Mouse (Mus musculus): ENCODE results near the gene Itga3. TPM values are rescaled to one million over a fixed set of nuclear protein-coding genes. Genes with fewer than 3 reads are reported as not detected.

Itga3 gene
- polyA plus RNA-seq, 1 experiment from 2014 or later = 29.0 TPM

DNA sequence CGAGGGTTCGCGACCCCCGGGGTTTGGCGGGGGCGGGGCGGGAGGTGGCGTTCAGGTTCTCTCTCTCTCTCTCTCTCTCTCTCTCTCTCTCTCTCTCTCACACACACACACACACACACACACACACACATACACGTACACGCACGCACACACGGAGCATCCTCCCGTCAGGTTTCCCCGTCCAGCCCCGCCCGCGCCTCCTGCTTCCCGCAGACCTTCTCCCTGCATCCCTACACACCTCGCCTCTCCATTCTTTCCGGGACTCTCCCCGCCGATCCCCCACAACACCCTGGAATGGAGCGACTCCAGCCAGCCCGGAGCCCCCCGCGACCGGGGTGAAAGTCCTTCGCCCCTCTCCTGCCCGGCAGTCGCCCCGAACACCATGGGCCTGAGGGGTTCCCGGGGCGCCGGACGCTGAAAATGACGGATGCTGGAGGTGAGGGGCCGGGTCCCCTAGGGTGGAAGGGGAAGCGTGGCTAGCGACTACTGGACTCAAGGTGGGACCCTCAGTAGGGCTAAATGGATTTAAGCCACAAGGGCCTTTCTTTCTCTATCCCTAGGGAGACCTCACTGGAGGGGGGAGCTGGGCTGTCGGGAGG lies 66.4 kb downstream of the Itga3 start:
- H3K27ac ChIP-seq (ENCODE audit: low read depth) = peak overlapping the region; percentile 95
- peak; percentile 21; the same call in 1 of the 2 replicates for ATAC-seq (replicated peaks; ENCODE audit: low FRiP score, low TSS enrichment, low read depth)
- H3K4me1 ChIP-seq (replicated peaks; ENCODE audit: control insufficient read depth, insufficient read depth, low read length) = peaks cover 43% of the 10 kb centered on the region
- peak overlapping the region; percentile 80 for H3K4me2 ChIP-seq (ENCODE audit: low read length)
- H3K36me3 ChIP-seq (ENCODE audit: control insufficient read depth, insufficient read depth, low read length) = peaks cover 15% of the 10 kb centered on the region
- H3K4me3 ChIP-seq (ENCODE audit: low read depth, low read length) = peak overlapping the region; percentile 77
- peak; percentile 66 for DNase-seq (ENCODE audit: low spot score)
- peak overlapping the region; percentile 87 for H3K9ac ChIP-seq (ENCODE audit: low read length)
- no peaks in the 10 kb centered on the region for H3K9me3 ChIP-seq (ENCODE audit: control insufficient read depth, low read length)
- H3K27me3 ChIP-seq (replicated peaks; ENCODE audit: control insufficient read depth, insufficient read depth, low read length) = no peaks in the 10 kb centered on the region
- WGBS = under 1% methylated on average over 39 of the region's 40 CpGs

DNA sequence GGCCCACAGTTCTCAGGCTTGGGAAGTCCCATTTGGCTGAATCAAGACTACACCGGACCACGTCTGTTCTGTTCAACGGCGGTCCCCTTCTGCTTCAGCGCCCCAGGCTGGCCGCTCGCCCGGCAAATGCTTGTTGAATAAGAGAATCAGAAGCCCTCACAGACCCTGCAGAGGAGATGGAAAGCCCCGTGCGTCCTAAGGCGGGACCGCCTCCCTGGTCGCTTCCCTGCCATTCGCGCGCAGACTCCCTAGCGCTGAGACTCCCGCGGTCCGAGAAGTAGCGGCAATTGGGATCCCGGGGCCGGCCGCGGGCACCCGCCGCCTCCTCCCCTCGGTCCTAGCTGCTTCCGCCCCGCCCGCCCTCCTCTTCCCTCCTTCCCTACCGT lies 67.0 kb downstream of the Itga3 start, which contains the start of gene Samd14:
Samd14 (plus strand) TSS at position 251 of the 386 bp plus-strand sequence.
- Histone ChIP-seq H3K36me3 (ENCODE audit: control insufficient read depth, insufficient read depth, low read length) (peaks cover 16% of the 10 kb centered on the region), H3K4me2 (ENCODE audit: low read length) (peak within 1 kb of the TSS; percentile 80), H3K4me1 (replicated peaks; ENCODE audit: control insufficient read depth, insufficient read depth, low read length) (peaks cover 43% of the 10 kb centered on the region), H3K9ac (ENCODE audit: low read length) (peak within 1 kb of the TSS; percentile 87), H3K9me3 (ENCODE audit: control insufficient read depth, low read length) (no peaks in the 10 kb centered on the region), H3K4me3 (ENCODE audit: low read depth, low read length) (peak within 1 kb of the TSS; percentile 77), H3K27me3 (replicated peaks; ENCODE audit: control insufficient read depth, insufficient read depth, low read length) (no peaks in the 10 kb centered on the region), H3K27ac (ENCODE audit: low read depth) (peak within 1 kb of the TSS; percentile 95)
- peak; percentile 87 for DNase-seq (ENCODE audit: low spot score)
- peak; percentile 49 for ATAC-seq (replicated peaks; ENCODE audit: low FRiP score, low TSS enrichment, low read depth)
- WGBS = under 1% methylated on average over 32 of the region's 32 CpGs

DNA sequence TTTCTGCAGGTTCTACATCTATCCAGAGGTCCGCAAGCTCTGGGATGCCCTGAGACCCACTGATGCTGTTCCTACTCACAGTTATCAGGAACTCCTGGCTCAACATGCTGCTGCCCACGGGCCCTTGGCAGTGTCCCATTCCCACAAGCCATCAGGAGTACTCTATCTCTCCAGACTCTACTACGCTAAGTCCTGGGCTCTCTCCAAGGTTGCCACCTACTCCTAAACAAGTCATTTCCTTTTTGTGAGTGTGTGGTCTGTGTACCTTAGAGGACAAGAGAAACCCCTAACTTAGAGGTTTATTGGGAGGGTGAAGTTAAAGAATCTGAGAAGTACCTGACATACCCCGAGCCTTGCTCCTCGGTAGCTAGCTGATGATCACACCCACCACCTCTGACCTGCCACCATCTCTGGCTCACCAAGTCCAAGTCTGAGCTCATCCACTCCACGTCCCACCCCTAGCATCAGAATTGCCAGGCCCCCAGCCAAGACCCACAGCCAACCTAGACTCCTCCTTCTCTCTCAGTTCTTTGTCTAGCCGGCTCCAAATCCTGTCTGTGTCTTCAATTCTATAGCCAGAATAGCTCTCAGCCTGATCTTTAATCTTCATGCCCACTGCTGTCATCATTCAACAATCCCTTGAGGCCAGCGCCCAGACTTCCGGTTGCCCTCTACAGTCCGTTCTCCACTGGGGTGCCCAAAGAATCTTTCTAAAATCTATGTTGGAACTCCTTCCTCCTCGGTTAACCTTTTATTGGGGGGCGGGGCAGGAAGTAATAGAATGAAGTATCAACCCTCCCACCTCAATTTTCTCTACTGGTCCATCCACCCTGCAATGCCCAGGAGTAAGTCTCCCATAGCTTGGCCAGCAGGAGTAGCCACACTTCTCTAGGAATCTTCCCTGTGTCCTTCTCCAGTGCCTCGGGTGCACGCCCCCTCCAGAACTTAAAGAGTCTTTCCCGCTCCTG lies 67.7 kb downstream of the Itga3 start:
- peak overlapping the region; percentile 95 for H3K27ac ChIP-seq (ENCODE audit: low read depth)
- H3K27me3 ChIP-seq (replicated peaks; ENCODE audit: control insufficient read depth, insufficient read depth, low read length) = no peaks in the 10 kb centered on the region
- H3K4me2 ChIP-seq (ENCODE audit: low read length) = peak overlapping the region; percentile 80
- H3K4me3 ChIP-seq (ENCODE audit: low read depth, low read length) = peak overlapping the region; percentile 77
- WGBS = 31% methylated on average over 15 of the region's 15 CpGs
- H3K4me1 ChIP-seq (replicated peaks; ENCODE audit: control insufficient read depth, insufficient read depth, low read length) = peaks cover 43% of the 10 kb centered on the region
- ATAC-seq (replicated peaks; ENCODE audit: low FRiP score, low TSS enrichment, low read depth) (peak; percentile 28), DNase-seq (ENCODE audit: low spot score) (peak; percentile 63)
- peaks cover 18% of the 10 kb centered on the region for H3K36me3 ChIP-seq (ENCODE audit: control insufficient read depth, insufficient read depth, low read length)
- H3K9me3 ChIP-seq (ENCODE audit: control insufficient read depth, low read length) = no peaks in the 10 kb centered on the region
- peak overlapping the region; percentile 87 for H3K9ac ChIP-seq (ENCODE audit: low read length)

DNA sequence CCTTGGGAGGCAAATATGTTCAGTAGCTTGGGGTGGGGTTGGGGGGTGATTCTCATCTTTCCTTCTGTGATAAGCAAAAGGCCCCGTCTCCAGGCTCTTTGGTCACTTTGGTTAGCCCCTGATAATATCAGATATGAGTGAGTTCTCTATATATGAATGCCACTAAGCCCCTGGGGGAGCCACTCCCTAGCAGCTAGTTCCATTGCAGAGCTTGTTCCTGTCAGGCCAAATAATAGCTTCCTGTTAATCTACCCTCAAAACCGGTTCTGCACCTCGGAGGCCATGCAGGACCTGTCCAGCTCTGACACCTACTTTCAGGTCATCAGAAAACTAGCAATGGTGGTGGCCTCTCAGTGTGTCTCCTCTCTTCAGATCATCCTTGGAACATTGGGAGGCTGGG lies 69.2 kb downstream of the Itga3 start:
- peak overlapping the region; percentile 83; the same call in 1 of the 2 replicates for H3K4me2 ChIP-seq (ENCODE audit: low read length)
- H3K36me3 ChIP-seq (ENCODE audit: control insufficient read depth, insufficient read depth, low read length) = peaks cover 33% of the 10 kb centered on the region
- no peak overlapping the region for H3K4me3 ChIP-seq (ENCODE audit: low read depth, low read length)
- no peak for ATAC-seq (replicated peaks; ENCODE audit: low FRiP score, low TSS enrichment, low read depth)
- no peak for DNase-seq (ENCODE audit: low spot score)
- WGBS = 62% methylated on average over 3 of the region's 3 CpGs
- H3K4me1 ChIP-seq (replicated peaks; ENCODE audit: control insufficient read depth, insufficient read depth, low read length) = peaks cover 40% of the 10 kb centered on the region
- no peak overlapping the region for H3K9ac ChIP-seq (ENCODE audit: low read length)
- H3K9me3 ChIP-seq (ENCODE audit: control insufficient read depth, low read length) = no peaks in the 10 kb centered on the region
- H3K27me3 ChIP-seq (replicated peaks; ENCODE audit: control insufficient read depth, insufficient read depth, low read length) = no peaks in the 10 kb centered on the region
- 0 out of 2 replicates have a peak overlapping the region, but pooled peaks have one; percentile 60 for H3K27ac ChIP-seq (ENCODE audit: low read depth)

DNA sequence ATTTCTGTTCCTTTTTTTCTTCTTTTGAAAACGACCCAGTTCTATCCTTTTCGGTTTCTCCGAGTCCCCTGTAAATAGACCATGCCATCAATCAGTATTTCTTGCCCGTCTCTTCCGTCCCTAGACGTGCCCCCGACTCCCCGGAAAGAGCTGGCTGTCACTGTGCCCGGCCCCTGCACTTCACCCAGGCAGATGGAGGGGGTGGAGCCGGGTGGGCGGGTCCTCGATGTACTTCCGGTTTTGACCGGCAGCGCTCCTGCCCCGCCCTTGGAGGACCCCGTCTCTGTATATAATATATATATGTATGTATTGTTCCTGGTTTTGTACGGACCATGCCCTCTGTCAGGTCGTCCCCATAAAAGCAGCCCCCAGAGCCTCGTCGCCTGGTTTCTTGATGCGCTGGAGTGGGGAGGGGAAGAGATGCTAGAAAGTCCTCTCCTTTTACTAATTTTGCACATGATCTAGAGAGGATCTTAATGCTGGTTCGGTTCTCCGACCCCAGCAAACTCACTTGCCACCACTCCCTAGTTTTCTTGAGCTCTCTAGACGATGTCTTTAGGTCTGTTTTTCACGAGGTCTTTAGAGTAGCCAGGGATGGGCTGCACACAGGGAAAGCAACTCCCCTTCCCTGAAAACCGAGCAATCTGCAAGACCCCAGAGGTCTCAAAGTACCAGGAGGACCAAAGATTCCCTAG lies 69.9 kb downstream of the Itga3 start:
- no peaks in the 10 kb centered on the region for H3K27me3 ChIP-seq (replicated peaks; ENCODE audit: control insufficient read depth, insufficient read depth, low read length)
- under 1% methylated on average over 27 of the region's 27 CpGs for WGBS
- H3K4me1 ChIP-seq (replicated peaks; ENCODE audit: control insufficient read depth, insufficient read depth, low read length) = peaks cover 33% of the 10 kb centered on the region
- no peaks in the 10 kb centered on the region for H3K9me3 ChIP-seq (ENCODE audit: control insufficient read depth, low read length)
- ATAC-seq (replicated peaks; ENCODE audit: low FRiP score, low TSS enrichment, low read depth) (peak; percentile 72), DNase-seq (ENCODE audit: low spot score) (peak; percentile 91)
- peaks cover 41% of the 10 kb centered on the region for H3K36me3 ChIP-seq (ENCODE audit: control insufficient read depth, insufficient read depth, low read length)
- H3K27ac ChIP-seq (ENCODE audit: low read depth) = peak overlapping the region; percentile 60
- peak overlapping the region; percentile 41 for H3K9ac ChIP-seq (ENCODE audit: low read length)
- H3K4me2 ChIP-seq (ENCODE audit: low read length) = peak overlapping the region; percentile 83
- H3K4me3 ChIP-seq (ENCODE audit: low read depth, low read length) = peak overlapping the region; percentile 38

DNA sequence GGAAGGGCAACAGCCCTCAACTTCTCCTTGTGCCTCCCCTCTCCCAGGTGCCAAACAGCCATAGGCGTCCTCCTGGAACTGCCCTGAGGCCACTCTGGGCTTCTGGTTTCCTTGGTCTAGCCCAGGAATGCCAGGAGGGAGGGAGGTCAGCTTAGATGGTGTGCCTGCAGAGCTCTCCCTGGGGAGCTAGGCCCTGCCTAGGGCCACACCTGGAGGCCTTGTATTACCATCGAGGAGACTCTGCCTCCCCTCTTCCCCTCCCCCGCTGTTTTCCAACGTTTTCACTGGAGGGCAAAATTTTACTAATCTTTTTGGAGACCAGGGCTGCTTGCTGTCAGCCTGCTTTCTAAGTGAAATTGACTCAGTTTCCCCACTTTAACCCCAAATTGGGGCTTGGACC lies 70.6 kb downstream of the Itga3 start:
- WGBS = 48% methylated on average over 4 of the region's 4 CpGs
- Histone ChIP-seq H3K27me3 (replicated peaks; ENCODE audit: control insufficient read depth, insufficient read depth, low read length) (no peaks in the 10 kb centered on the region), H3K4me3 (ENCODE audit: low read depth, low read length) (peak overlapping the region; percentile 38; the same call in 1 of the 2 replicates), H3K27ac (ENCODE audit: low read depth) (0 out of 2 replicates have a peak overlapping the region, but pooled peaks have one; percentile 60), H3K4me1 (replicated peaks; ENCODE audit: control insufficient read depth, insufficient read depth, low read length) (peaks cover 28% of the 10 kb centered on the region), H3K9me3 (ENCODE audit: control insufficient read depth, low read length) (no peaks in the 10 kb centered on the region), H3K36me3 (ENCODE audit: control insufficient read depth, insufficient read depth, low read length) (peaks cover 46% of the 10 kb centered on the region), H3K9ac (ENCODE audit: low read length) (peak overlapping the region; percentile 41; the same call in 1 of the 2 replicates), H3K4me2 (ENCODE audit: low read length) (peak overlapping the region; percentile 83)
- DNase-seq (ENCODE audit: low spot score) (no peak), ATAC-seq (replicated peaks; ENCODE audit: low FRiP score, low TSS enrichment, low read depth) (no peak; the same call in 1 of the 2 replicates)

DNA sequence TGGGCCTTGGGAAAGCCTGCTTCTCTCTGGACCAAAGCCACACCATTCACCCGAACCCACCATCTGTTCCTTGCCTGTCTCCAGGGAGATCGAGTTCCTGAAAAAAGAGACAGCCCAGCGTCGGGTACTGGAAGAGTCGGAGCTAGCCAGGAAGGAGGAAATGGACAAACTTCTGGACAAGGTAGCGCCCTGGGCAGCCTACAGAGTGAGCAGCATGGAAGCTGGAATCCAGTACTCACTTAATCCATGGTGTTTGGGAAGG lies 71.7 kb downstream of the Itga3 start:
- Histone ChIP-seq H3K4me1 (replicated peaks; ENCODE audit: control insufficient read depth, insufficient read depth, low read length) (peaks cover 37% of the 10 kb centered on the region), H3K27me3 (replicated peaks; ENCODE audit: control insufficient read depth, insufficient read depth, low read length) (no peaks in the 10 kb centered on the region), H3K36me3 (ENCODE audit: control insufficient read depth, insufficient read depth, low read length) (peaks cover 54% of the 10 kb centered on the region), H3K9ac (ENCODE audit: low read length) (no peak overlapping the region), H3K9me3 (ENCODE audit: control insufficient read depth, low read length) (no peaks in the 10 kb centered on the region), H3K27ac (ENCODE audit: low read depth) (no peak overlapping the region), H3K4me3 (ENCODE audit: low read depth, low read length) (no peak overlapping the region), H3K4me2 (ENCODE audit: low read length) (no peak overlapping the region)
- DNase-seq (ENCODE audit: low spot score) = no peak
- ATAC-seq (replicated peaks; ENCODE audit: low FRiP score, low TSS enrichment, low read depth) = no peak
- 71% methylated on average over 6 of the region's 6 CpGs for WGBS

DNA sequence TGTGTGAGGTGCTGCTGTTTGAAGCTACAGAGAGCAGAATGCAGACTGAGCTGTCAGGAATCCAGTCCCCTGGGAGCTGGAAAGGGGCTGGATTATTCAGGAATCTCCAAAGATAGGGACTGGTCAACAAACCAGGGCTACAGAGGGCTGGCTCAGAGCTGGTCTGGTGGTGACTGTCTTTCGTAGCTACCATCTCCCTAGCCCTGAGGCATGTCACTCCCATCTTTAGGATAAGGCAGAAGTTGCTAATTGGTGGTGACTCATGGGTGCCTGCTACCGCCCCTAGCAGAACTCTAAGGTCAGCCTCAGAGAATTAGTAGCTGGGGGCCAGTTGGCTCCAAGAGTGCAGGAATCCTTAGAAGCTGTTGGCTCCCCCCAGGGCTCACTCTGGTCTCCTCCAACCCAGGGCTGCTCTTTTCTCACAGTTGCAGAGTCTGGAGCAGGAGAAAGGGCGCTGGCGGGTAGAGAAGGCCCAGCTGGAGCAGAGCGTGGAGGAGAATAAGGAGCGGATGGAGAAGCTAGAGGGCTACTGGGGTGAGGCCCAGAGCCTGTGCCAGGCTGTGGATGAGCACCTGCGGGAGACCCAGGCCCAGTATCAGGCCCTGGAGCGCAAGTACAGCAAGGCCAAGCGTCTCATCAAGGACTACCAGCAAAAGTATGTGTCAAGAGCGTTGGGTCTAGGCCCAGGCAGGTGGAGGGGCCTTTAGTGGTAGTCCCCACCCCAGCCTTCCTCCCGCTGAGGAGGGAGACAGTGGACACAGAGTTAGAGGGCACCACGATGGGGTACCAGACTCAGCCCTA lies 72.3 kb downstream of the Itga3 start:
- ATAC-seq (replicated peaks; ENCODE audit: low FRiP score, low TSS enrichment, low read depth) (no peak), DNase-seq (ENCODE audit: low spot score) (no peak)
- H3K4me3 ChIP-seq (ENCODE audit: low read depth, low read length) = no peak overlapping the region
- peaks cover 36% of the 10 kb centered on the region for H3K4me1 ChIP-seq (replicated peaks; ENCODE audit: control insufficient read depth, insufficient read depth, low read length)
- H3K27me3 ChIP-seq (replicated peaks; ENCODE audit: control insufficient read depth, insufficient read depth, low read length) = no peaks in the 10 kb centered on the region
- H3K9me3 ChIP-seq (ENCODE audit: control insufficient read depth, low read length) = no peaks in the 10 kb centered on the region
- H3K36me3 ChIP-seq (ENCODE audit: control insufficient read depth, insufficient read depth, low read length) = peaks cover 59% of the 10 kb centered on the region
- WGBS = 79% methylated on average over 12 of the region's 12 CpGs
- H3K4me2 ChIP-seq (ENCODE audit: low read length) = no peak overlapping the region
- H3K9ac ChIP-seq (ENCODE audit: low read length) = 0 out of 2 replicates have a peak overlapping the region, but pooled peaks have one; percentile 10
- H3K27ac ChIP-seq (ENCODE audit: low read depth) = no peak overlapping the region

Measured in intestine, embryonic 14.5 days (tissue).